Mouse (Mus musculus): ENCODE measurements around the gene Eef1a2.

DNA sequence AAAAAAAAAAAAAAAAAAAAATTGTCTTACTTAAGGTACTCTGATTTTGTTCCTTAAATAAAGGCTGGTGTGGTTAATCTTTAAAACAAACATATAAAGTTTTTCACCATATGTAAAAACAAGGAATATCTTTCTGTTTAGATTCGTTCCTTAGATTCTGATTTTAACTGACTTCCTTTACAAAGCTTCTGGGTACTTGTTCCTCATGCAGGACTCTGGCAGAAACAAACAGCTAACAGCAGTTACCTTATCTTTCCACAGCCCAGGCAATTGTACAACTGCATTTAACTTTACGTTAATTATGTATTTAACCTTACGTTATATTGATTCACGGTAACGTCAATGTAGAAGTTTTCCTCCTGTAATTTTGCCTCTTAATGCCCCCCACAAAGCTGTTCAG, 9.7 kb upstream of the Eef1a2 start:
- no peak for TF ChIP-seq POLR2A (IDR thresholded peaks at IDR 0.05; ENCODE audit: insufficient read depth, low read length)
- no peak for TF ChIP-seq EP300 (IDR thresholded peaks at IDR 0.05; ENCODE audit: insufficient read depth, low read depth, low read length)
- no peak for TF ChIP-seq CTCF (IDR thresholded peaks at IDR 0.05; ENCODE audit: low read depth, low read length)

All from ES-Bruce4 (cell line).